In genomic region chr16:58299495-58299894, GRCm38 (mm10) we compare ENCODE assay signal across 8 mouse cellular contexts.
DNase-seq lines count a peak whose midpoint lies in the region; TF ChIP-seq lines count a peak whose summit lies in the region.

No protein-coding gene starts in this region.

- no peak overlapping the region for H3K27ac ChIP-seq in thymus, adult 2 months (ENCODE audit: control insufficient read depth, insufficient read depth, low read length)

- 28% methylated on average over 4 of the region's 4 CpGs for WGBS in thymus, adult 2 months

- no peaks in the 10 kb centered on the region for H3K36me3 ChIP-seq in thymus, adult 2 months (ENCODE audit: control insufficient read depth, insufficient read depth, low read length)

- H3K4me3 ChIP-seq in thymus, adult 2 months (ENCODE audit: control insufficient read depth, insufficient read depth, low read length), result no peak overlapping the region

- DNase-seq in thymus, adult 2 months, result peak; percentile 2
- DNase-seq in thymus, adult 18-20 months, result no peak
- peak; percentile 20 to 35 for DNase-seq in cerebellum, postnatal 36 days
- DNase-seq in frontal cortex, postnatal 36 days (ENCODE audit: low spot score in 2 of 2), result peak; percentile 58 to 74
- peak; percentile 53 for DNase-seq in hindlimb bud, embryonic 11.5 days (ENCODE audit: extremely low spot score, low read depth, low spot score)
- DNase-seq in layer of hippocampus, postnatal 36 days, result peak; percentile 17 to 52
- peak; percentile 53 for DNase-seq in lung, postnatal 36 days
- peak; percentile 62 to 75 for DNase-seq in right cerebral cortex, postnatal 10 days (ENCODE audit: low spot score in 2 of 2)

- no peak for TF ChIP-seq POLR2A in thymus, adult 2 months (IDR thresholded peaks at IDR 0.05; ENCODE audit: control insufficient read depth, extremely low read depth, insufficient read depth, low read length, poor library complexity)

- no peaks in the 10 kb centered on the region for H3K27me3 ChIP-seq in thymus, adult 2 months (ENCODE audit: control insufficient read depth, insufficient read depth, low read length)

- no peaks in the 10 kb centered on the region for H3K4me1 ChIP-seq in thymus, adult 2 months (replicated peaks; ENCODE audit: control insufficient read depth, insufficient read depth, low read length)

- TF ChIP-seq CTCF in thymus, adult 2 months (IDR thresholded peaks at IDR 0.05; ENCODE audit: borderline replicate concordance, control insufficient read depth, extremely low read depth, insufficient read depth, low read length, poor library complexity), result no peak

Comparison
In these comparisons a context has a peak if more than half of its experiments do, and no peak if none do; other contexts are left out.
1. DNase-seq: peak in thymus, adult 2 months (single experiment), cerebellum, postnatal 36 days (2 of 2), frontal cortex, postnatal 36 days (2 of 2), hindlimb bud, embryonic 11.5 days (single experiment), layer of hippocampus, postnatal 36 days (2 of 2), lung, postnatal 36 days (single experiment) and right cerebral cortex, postnatal 10 days (2 of 2); none in thymus, adult 18-20 months (0 of 2).